Mouse (Mus musculus): ENCODE measurements around the gene Gfpt2. TPM values are rescaled to one million over a fixed set of nuclear protein-coding genes. Genes with fewer than 3 reads are reported as not detected.
"Not testable (repeated sequence)": the region's sequence is repeated elsewhere in the genome, so short reads cannot be mapped to it uniquely, and the experiment has no call there.

Gene Gfpt2
- total and polyA plus RNA-seq, 2 experiments: 0.20 to 0.28 TPM

DNA sequence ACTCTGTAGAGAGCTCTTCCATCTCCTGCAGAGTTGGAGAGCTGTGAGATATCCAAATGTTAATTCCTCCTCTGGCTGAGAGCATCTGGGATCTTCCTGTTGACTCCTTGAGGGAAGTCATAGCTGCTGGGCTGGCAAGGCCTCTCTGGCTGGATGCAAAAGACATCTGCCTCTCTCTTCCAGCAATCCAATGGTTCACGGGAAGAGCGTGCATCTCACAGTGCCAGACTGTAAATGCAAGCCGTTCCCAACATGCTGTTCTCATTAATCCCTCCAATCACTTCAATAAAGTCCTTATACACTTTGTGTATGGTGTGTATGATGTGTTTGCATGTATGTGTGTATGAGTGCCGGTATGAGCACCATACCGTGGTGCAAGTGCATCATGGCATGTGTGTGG is 32.8 kb upstream of the Gfpt2 start:
- TF ChIP-seq POLR2A (IDR thresholded peaks at IDR 0.05; ENCODE audit: extremely low read depth, insufficient read depth, low read length) (no peak), CTCF (IDR thresholded peaks at IDR 0.05; ENCODE audit: low read depth, low read length) (no peak)
- H3K36me3 ChIP-seq (ENCODE audit: control insufficient read depth, insufficient read depth, low read length): no peaks in the 10 kb centered on the region
- no peaks in the 10 kb centered on the region for H3K79me2 ChIP-seq (ENCODE audit: control insufficient read depth, insufficient read depth, low read length)
- 92% methylated on average over 5 of the region's 5 CpGs for WGBS
- DNase-seq (ENCODE audit: extremely low read depth, low read depth, low spot score): no peak
- no peaks in the 10 kb centered on the region for H3K27me3 ChIP-seq (ENCODE audit: control insufficient read depth, insufficient read depth, low read length)
- no peak overlapping the region for H3K4me3 ChIP-seq (ENCODE audit: insufficient read depth, low read depth, low read length)
- no peak overlapping the region for H3K27ac ChIP-seq (replicated peaks; ENCODE audit: insufficient read depth, low read depth, low read length)
- H3K4me1 ChIP-seq (ENCODE audit: control insufficient read depth, insufficient read depth, low read length): no peaks in the 10 kb centered on the region
- H3K9ac ChIP-seq (ENCODE audit: low read depth, low read length): no peak overlapping the region

GRCm38 (mm10) chr11:49763555-49763954 is 30.4 kb upstream of the Gfpt2 start:
- Histone ChIP-seq H3K27me3 (ENCODE audit: control insufficient read depth, insufficient read depth, low read length) (no peaks in the 10 kb centered on the region), H3K9ac (ENCODE audit: low read depth, low read length) (no peak overlapping the region), H3K79me2 (ENCODE audit: control insufficient read depth, insufficient read depth, low read length) (no peaks in the 10 kb centered on the region)

GRCm38 (mm10) chr11:49764023-49764422 is 30.0 kb upstream of the Gfpt2 start:
- WGBS: 66% methylated on average over 4 of the region's 4 CpGs
- H3K4me1 ChIP-seq (ENCODE audit: control insufficient read depth, insufficient read depth, low read length): no peaks in the 10 kb centered on the region

More at GRCm38 (mm10) chr11:49763555-49763954, 30.4 kb upstream of the Gfpt2 start:
- no peaks in the 10 kb centered on the region for H3K36me3 ChIP-seq (ENCODE audit: control insufficient read depth, insufficient read depth, low read length)
- no peak for DNase-seq (ENCODE audit: extremely low read depth, low read depth, low spot score)
- H3K4me3 ChIP-seq (ENCODE audit: insufficient read depth, low read depth, low read length): no peak overlapping the region
- no peaks in the 10 kb centered on the region for H3K4me1 ChIP-seq (ENCODE audit: control insufficient read depth, insufficient read depth, low read length)
- H3K27ac ChIP-seq (replicated peaks; ENCODE audit: insufficient read depth, low read depth, low read length): no peak overlapping the region
- TF ChIP-seq CTCF (IDR thresholded peaks at IDR 0.05; ENCODE audit: low read depth, low read length) (no peak), POLR2A (IDR thresholded peaks at IDR 0.05; ENCODE audit: extremely low read depth, insufficient read depth, low read length) (no peak)

GRCm38 (mm10) chr11:49764639-49765299 is 29.2 kb upstream of the Gfpt2 start:
- TF ChIP-seq CTCF (IDR thresholded peaks at IDR 0.05; ENCODE audit: low read depth, low read length): no peak
- no peak for TF ChIP-seq POLR2A (IDR thresholded peaks at IDR 0.05; ENCODE audit: extremely low read depth, insufficient read depth, low read length)
- Histone ChIP-seq H3K79me2 (ENCODE audit: control insufficient read depth, insufficient read depth, low read length) (no peaks in the 10 kb centered on the region), H3K9ac (ENCODE audit: low read depth, low read length) (no peak overlapping the region), H3K27me3 (ENCODE audit: control insufficient read depth, insufficient read depth, low read length) (no peaks in the 10 kb centered on the region), H3K36me3 (ENCODE audit: control insufficient read depth, insufficient read depth, low read length) (no peaks in the 10 kb centered on the region), H3K4me3 (ENCODE audit: insufficient read depth, low read depth, low read length) (no peak overlapping the region), H3K27ac (replicated peaks; ENCODE audit: insufficient read depth, low read depth, low read length) (no peak overlapping the region), H3K4me1 (ENCODE audit: control insufficient read depth, insufficient read depth, low read length) (no peaks in the 10 kb centered on the region)
- 34% methylated on average over 8 of the region's 8 CpGs for WGBS
- DNase-seq (ENCODE audit: extremely low read depth, low read depth, low spot score): no peak

More at GRCm38 (mm10) chr11:49764023-49764422, 30.0 kb upstream of the Gfpt2 start:
- no peak overlapping the region for H3K27ac ChIP-seq (replicated peaks; ENCODE audit: insufficient read depth, low read depth, low read length)
- no peaks in the 10 kb centered on the region for H3K79me2 ChIP-seq (ENCODE audit: control insufficient read depth, insufficient read depth, low read length)
- no peaks in the 10 kb centered on the region for H3K36me3 ChIP-seq (ENCODE audit: control insufficient read depth, insufficient read depth, low read length)
- no peak overlapping the region for H3K4me3 ChIP-seq (ENCODE audit: insufficient read depth, low read depth, low read length)
- TF ChIP-seq CTCF (IDR thresholded peaks at IDR 0.05; ENCODE audit: low read depth, low read length) (no peak), POLR2A (IDR thresholded peaks at IDR 0.05; ENCODE audit: extremely low read depth, insufficient read depth, low read length) (no peak)
- H3K27me3 ChIP-seq (ENCODE audit: control insufficient read depth, insufficient read depth, low read length): no peaks in the 10 kb centered on the region
- no peak for DNase-seq (ENCODE audit: extremely low read depth, low read depth, low spot score)
- no peak overlapping the region for H3K9ac ChIP-seq (ENCODE audit: low read depth, low read length)

DNA sequence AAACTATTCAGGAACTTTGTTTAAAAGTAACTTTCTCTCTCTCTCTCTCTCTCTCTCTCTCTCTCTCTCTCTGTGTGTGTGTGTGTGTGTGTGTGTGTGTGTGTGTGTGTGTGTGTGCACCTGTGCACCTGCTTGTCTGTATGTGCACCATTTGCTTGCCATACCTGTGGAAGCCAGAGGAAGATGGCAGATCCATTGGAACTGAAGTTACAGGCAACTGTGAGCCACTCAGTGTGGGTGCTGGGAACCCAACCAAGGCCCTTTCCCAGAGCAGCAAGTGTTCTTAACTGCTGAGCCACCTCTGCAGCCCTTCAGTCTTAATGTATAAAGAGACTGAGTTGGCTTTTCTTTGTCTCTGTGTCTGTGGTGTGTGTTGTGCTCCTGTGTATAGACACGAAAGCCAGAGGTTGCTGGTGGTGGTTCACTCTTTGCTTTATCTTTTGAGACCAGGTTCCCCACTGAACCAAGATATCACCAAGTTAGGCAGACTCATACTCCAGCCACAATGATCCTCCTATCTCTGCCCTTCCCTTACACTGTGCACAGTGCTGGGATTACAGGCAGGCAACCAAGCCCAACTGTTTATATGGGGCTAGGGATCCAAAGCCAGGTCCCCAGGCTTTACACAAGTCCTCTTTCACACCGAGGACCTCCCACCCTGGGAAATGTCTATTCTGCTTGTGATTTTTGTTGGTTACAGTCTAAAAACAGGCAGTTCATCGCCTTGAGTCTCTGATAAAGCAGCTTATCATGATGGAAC is 28.4 kb upstream of the Gfpt2 start:
- 75% methylated on average over 3 of the region's 3 CpGs for WGBS
- Histone ChIP-seq H3K27me3 (ENCODE audit: control insufficient read depth, insufficient read depth, low read length) (no peaks in the 10 kb centered on the region), H3K4me1 (ENCODE audit: control insufficient read depth, insufficient read depth, low read length) (no peaks in the 10 kb centered on the region), H3K79me2 (ENCODE audit: control insufficient read depth, insufficient read depth, low read length) (no peaks in the 10 kb centered on the region), H3K36me3 (ENCODE audit: control insufficient read depth, insufficient read depth, low read length) (no peaks in the 10 kb centered on the region), H3K4me3 (ENCODE audit: insufficient read depth, low read depth, low read length) (no peak overlapping the region), H3K9ac (ENCODE audit: low read depth, low read length) (no peak overlapping the region), H3K27ac (replicated peaks; ENCODE audit: insufficient read depth, low read depth, low read length) (no peak overlapping the region)
- TF ChIP-seq CTCF (IDR thresholded peaks at IDR 0.05; ENCODE audit: low read depth, low read length) (no peak), POLR2A (IDR thresholded peaks at IDR 0.05; ENCODE audit: extremely low read depth, insufficient read depth, low read length) (no peak)
- no peak for DNase-seq (ENCODE audit: extremely low read depth, low read depth, low spot score)

DNA sequence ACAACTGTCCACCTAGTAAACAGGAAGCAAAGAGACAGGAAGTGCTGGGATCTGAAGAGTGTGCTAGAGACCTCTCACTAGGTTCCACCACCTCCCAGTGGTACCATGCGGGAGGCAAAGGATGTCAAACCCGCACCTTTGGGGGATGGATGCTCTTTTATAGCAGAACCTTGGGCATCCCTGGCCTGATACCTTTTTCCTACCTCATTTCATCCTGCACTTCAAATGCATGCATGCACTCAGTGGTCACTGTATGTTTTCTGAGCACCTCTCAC is 27.9 kb upstream of the Gfpt2 start:
- WGBS: 95% methylated on average over 2 of the region's 2 CpGs
- H3K4me3 ChIP-seq (ENCODE audit: insufficient read depth, low read depth, low read length): no peak overlapping the region
- no peak for DNase-seq (ENCODE audit: extremely low read depth, low read depth, low spot score)
- TF ChIP-seq CTCF (IDR thresholded peaks at IDR 0.05; ENCODE audit: low read depth, low read length) (no peak), POLR2A (IDR thresholded peaks at IDR 0.05; ENCODE audit: extremely low read depth, insufficient read depth, low read length) (no peak)
- H3K9ac ChIP-seq (ENCODE audit: low read depth, low read length): no peak overlapping the region
- H3K27ac ChIP-seq (replicated peaks; ENCODE audit: insufficient read depth, low read depth, low read length): no peak overlapping the region
- no peaks in the 10 kb centered on the region; the same call in 1 of the 2 replicates for H3K4me1 ChIP-seq (ENCODE audit: control insufficient read depth, insufficient read depth, low read length)
- H3K36me3 ChIP-seq (ENCODE audit: control insufficient read depth, insufficient read depth, low read length): no peaks in the 10 kb centered on the region
- no peaks in the 10 kb centered on the region for H3K27me3 ChIP-seq (ENCODE audit: control insufficient read depth, insufficient read depth, low read length)
- no peaks in the 10 kb centered on the region for H3K79me2 ChIP-seq (ENCODE audit: control insufficient read depth, insufficient read depth, low read length)

DNA sequence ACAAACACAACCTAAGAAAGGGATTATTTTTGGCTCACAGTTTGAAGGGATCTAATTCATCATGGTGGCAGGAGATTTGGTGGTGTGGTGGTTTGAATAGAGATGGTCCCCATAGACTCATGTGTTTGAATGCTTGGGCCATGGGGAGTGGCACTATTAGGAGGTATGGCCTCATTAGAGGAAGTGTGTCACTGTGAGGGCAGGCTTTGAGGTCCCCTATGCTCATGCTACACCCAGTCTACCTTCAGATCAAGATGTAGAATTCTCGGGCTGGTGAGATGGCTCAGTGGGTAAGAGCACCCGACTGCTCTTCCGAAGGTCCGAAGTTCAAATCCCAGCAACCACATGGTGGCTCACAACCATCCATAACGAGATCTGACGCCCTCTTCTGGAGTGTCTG is 26.5 kb upstream of the Gfpt2 start:
- H3K27me3 ChIP-seq (ENCODE audit: control insufficient read depth, insufficient read depth, low read length); H3K27ac ChIP-seq (replicated peaks; ENCODE audit: insufficient read depth, low read depth, low read length); H3K4me1 ChIP-seq (ENCODE audit: control insufficient read depth, insufficient read depth, low read length); H3K9ac ChIP-seq (ENCODE audit: low read depth, low read length); H3K79me2 ChIP-seq (ENCODE audit: control insufficient read depth, insufficient read depth, low read length); H3K36me3 ChIP-seq (ENCODE audit: control insufficient read depth, insufficient read depth, low read length); H3K4me3 ChIP-seq (ENCODE audit: insufficient read depth, low read depth, low read length); DNase-seq (ENCODE audit: extremely low read depth, low read depth, low spot score): not testable (repeated sequence)
- WGBS: 95% methylated on average over 5 of the region's 6 CpGs
